Mouse (Mus musculus): Measurements from ENCODE around the gene Arhgap1. TPM values are rescaled to one million over a fixed set of nuclear protein-coding genes. Genes with fewer than 3 reads are reported as not detected.

Arhgap1 gene
- polyA plus RNA-seq, 1 experiment from 2014 or later: 85.9 TPM

GRCm38 (mm10) chr2:91630384-91630783 is 19.3 kb upstream of the Arhgap1 start:
- 94% methylated on average over 12 of the region's 12 CpGs for WGBS
- ATAC-seq (ENCODE audit: low read depth): no peak
- Histone ChIP-seq H3K4me3 (ENCODE audit: low read depth, low read length) (no peak overlapping the region), H3K4me2 (ENCODE audit: low read depth, low read length) (no peak overlapping the region), H3K9me3 (ENCODE audit: control insufficient read depth, low read length) (no peaks in the 10 kb centered on the region), H3K4me1 (ENCODE audit: control insufficient read depth, insufficient read depth, low read length) (no peaks in the 10 kb centered on the region), H3K36me3 (ENCODE audit: control insufficient read depth, insufficient read depth, low read length) (no peaks in the 10 kb centered on the region), H3K9ac (replicated peaks; ENCODE audit: low read depth, low read length) (no peak overlapping the region), H3K27me3 (ENCODE audit: control insufficient read depth, insufficient read depth, low read length) (no peaks in the 10 kb centered on the region), H3K27ac (ENCODE audit: low read depth, low read length) (no peak overlapping the region)

GRCm38 (mm10) chr2:91631826-91632225 is 17.8 kb upstream of the Arhgap1 start:
- WGBS: 83% methylated on average over 5 of the region's 5 CpGs
- H3K27ac ChIP-seq (ENCODE audit: low read depth, low read length): no peak overlapping the region
- no peaks in the 10 kb centered on the region for H3K27me3 ChIP-seq (ENCODE audit: control insufficient read depth, insufficient read depth, low read length)
- no peak overlapping the region for H3K4me2 ChIP-seq (ENCODE audit: low read depth, low read length)
- no peaks in the 10 kb centered on the region for H3K36me3 ChIP-seq (ENCODE audit: control insufficient read depth, insufficient read depth, low read length)
- no peak overlapping the region for H3K4me3 ChIP-seq (ENCODE audit: low read depth, low read length)
- ATAC-seq (ENCODE audit: low read depth): no peak
- H3K4me1 ChIP-seq (ENCODE audit: control insufficient read depth, insufficient read depth, low read length): no peaks in the 10 kb centered on the region
- H3K9ac ChIP-seq (replicated peaks; ENCODE audit: low read depth, low read length): no peak overlapping the region
- H3K9me3 ChIP-seq (ENCODE audit: control insufficient read depth, low read length): no peaks in the 10 kb centered on the region

GRCm38 (mm10) chr2:91632316-91632715 is 17.3 kb upstream of the Arhgap1 start:
- Histone ChIP-seq H3K9ac (replicated peaks; ENCODE audit: low read depth, low read length) (no peak overlapping the region), H3K9me3 (ENCODE audit: control insufficient read depth, low read length) (no peaks in the 10 kb centered on the region), H3K4me1 (ENCODE audit: control insufficient read depth, insufficient read depth, low read length) (no peaks in the 10 kb centered on the region), H3K4me3 (ENCODE audit: low read depth, low read length) (no peak overlapping the region), H3K36me3 (ENCODE audit: control insufficient read depth, insufficient read depth, low read length) (no peaks in the 10 kb centered on the region), H3K27me3 (ENCODE audit: control insufficient read depth, insufficient read depth, low read length) (no peaks in the 10 kb centered on the region), H3K27ac (ENCODE audit: low read depth, low read length) (no peak overlapping the region), H3K4me2 (ENCODE audit: low read depth, low read length) (no peak overlapping the region)
- WGBS: 91% methylated on average over 5 of the region's 5 CpGs
- ATAC-seq (ENCODE audit: low read depth): no peak

GRCm38 (mm10) chr2:91633334-91633977 is 16.2 kb upstream of the Arhgap1 start:
- H3K4me2 ChIP-seq (ENCODE audit: low read depth, low read length): no peak overlapping the region
- no peak overlapping the region for H3K9ac ChIP-seq (replicated peaks; ENCODE audit: low read depth, low read length)
- H3K4me1 ChIP-seq (ENCODE audit: control insufficient read depth, insufficient read depth, low read length): no peaks in the 10 kb centered on the region
- H3K9me3 ChIP-seq (ENCODE audit: control insufficient read depth, low read length): no peaks in the 10 kb centered on the region
- H3K36me3 ChIP-seq (ENCODE audit: control insufficient read depth, insufficient read depth, low read length): no peaks in the 10 kb centered on the region
- H3K27ac ChIP-seq (ENCODE audit: low read depth, low read length): no peak overlapping the region
- no peak for ATAC-seq (ENCODE audit: low read depth)
- no peaks in the 10 kb centered on the region for H3K27me3 ChIP-seq (ENCODE audit: control insufficient read depth, insufficient read depth, low read length)
- no peak overlapping the region for H3K4me3 ChIP-seq (ENCODE audit: low read depth, low read length)
- 88% methylated on average over 12 of the region's 12 CpGs for WGBS

- ATAC-seq (ENCODE audit: low read depth): no peak
- 84% methylated on average over 9 of the region's 9 CpGs for WGBS
Measured at GRCm38 (mm10) chr2:91634841-91635240, 14.8 kb upstream of the Arhgap1 start.

GRCm38 (mm10) chr2:91635486-91635885 is 14.2 kb upstream of the Arhgap1 start:
- no peak for ATAC-seq (ENCODE audit: low read depth)
- Histone ChIP-seq H3K4me3 (ENCODE audit: low read depth, low read length) (no peak overlapping the region), H3K4me2 (ENCODE audit: low read depth, low read length) (no peak overlapping the region), H3K9ac (replicated peaks; ENCODE audit: low read depth, low read length) (no peak overlapping the region), H3K27me3 (ENCODE audit: control insufficient read depth, insufficient read depth, low read length) (no peaks in the 10 kb centered on the region), H3K27ac (ENCODE audit: low read depth, low read length) (no peak overlapping the region), H3K9me3 (ENCODE audit: control insufficient read depth, low read length) (no peaks in the 10 kb centered on the region), H3K36me3 (ENCODE audit: control insufficient read depth, insufficient read depth, low read length) (no peaks in the 10 kb centered on the region), H3K4me1 (ENCODE audit: control insufficient read depth, insufficient read depth, low read length) (no peaks in the 10 kb centered on the region)
- 91% methylated on average over 11 of the region's 11 CpGs for WGBS

More at GRCm38 (mm10) chr2:91634841-91635240, 14.8 kb upstream of the Arhgap1 start:
- H3K27me3 ChIP-seq (ENCODE audit: control insufficient read depth, insufficient read depth, low read length): no peaks in the 10 kb centered on the region
- H3K9me3 ChIP-seq (ENCODE audit: control insufficient read depth, low read length): no peaks in the 10 kb centered on the region
- H3K4me2 ChIP-seq (ENCODE audit: low read depth, low read length): no peak overlapping the region
- H3K9ac ChIP-seq (replicated peaks; ENCODE audit: low read depth, low read length): no peak overlapping the region
- no peaks in the 10 kb centered on the region for H3K36me3 ChIP-seq (ENCODE audit: control insufficient read depth, insufficient read depth, low read length)
- H3K27ac ChIP-seq (ENCODE audit: low read depth, low read length): no peak overlapping the region
- no peaks in the 10 kb centered on the region for H3K4me1 ChIP-seq (ENCODE audit: control insufficient read depth, insufficient read depth, low read length)
- no peak overlapping the region for H3K4me3 ChIP-seq (ENCODE audit: low read depth, low read length)

- ATAC-seq (ENCODE audit: low read depth): no peak
Measured at GRCm38 (mm10) chr2:91636229-91636628, 13.4 kb upstream of the Arhgap1 start, which contains the start of gene F2. F2 (minus strand) TSS chr2:91636414.

GRCm38 (mm10) chr2:91636727-91637338 is 12.8 kb upstream of the Arhgap1 start:
- Histone ChIP-seq H3K4me2 (ENCODE audit: low read depth, low read length) (no peak overlapping the region), H3K9ac (replicated peaks; ENCODE audit: low read depth, low read length) (no peak overlapping the region), H3K4me1 (ENCODE audit: control insufficient read depth, insufficient read depth, low read length) (no peaks in the 10 kb centered on the region), H3K27ac (ENCODE audit: low read depth, low read length) (no peak overlapping the region), H3K4me3 (ENCODE audit: low read depth, low read length) (no peak overlapping the region), H3K9me3 (ENCODE audit: control insufficient read depth, low read length) (no peaks in the 10 kb centered on the region), H3K27me3 (ENCODE audit: control insufficient read depth, insufficient read depth, low read length) (no peaks in the 10 kb centered on the region), H3K36me3 (ENCODE audit: control insufficient read depth, insufficient read depth, low read length) (no peaks in the 10 kb centered on the region)
- no peak for ATAC-seq (ENCODE audit: low read depth)
- 81% methylated on average over 5 of the region's 5 CpGs for WGBS

More at GRCm38 (mm10) chr2:91636229-91636628, 13.4 kb upstream of the Arhgap1 start, which contains the start of gene F2:
- no peaks in the 10 kb centered on the region for H3K9me3 ChIP-seq (ENCODE audit: control insufficient read depth, low read length)
- no peaks in the 10 kb centered on the region for H3K4me1 ChIP-seq (ENCODE audit: control insufficient read depth, insufficient read depth, low read length)
- H3K4me3 ChIP-seq (ENCODE audit: low read depth, low read length): no peak within 1 kb of the TSS
- WGBS: 91% methylated on average over 8 of the region's 8 CpGs
- H3K9ac ChIP-seq (replicated peaks; ENCODE audit: low read depth, low read length): no peak within 1 kb of the TSS
- no peaks in the 10 kb centered on the region for H3K27me3 ChIP-seq (ENCODE audit: control insufficient read depth, insufficient read depth, low read length)
- H3K36me3 ChIP-seq (ENCODE audit: control insufficient read depth, insufficient read depth, low read length): no peaks in the 10 kb centered on the region
- H3K4me2 ChIP-seq (ENCODE audit: low read depth, low read length): no peak within 1 kb of the TSS
- no peak within 1 kb of the TSS for H3K27ac ChIP-seq (ENCODE audit: low read depth, low read length)

- no peaks in the 10 kb centered on the region for H3K4me1 ChIP-seq (ENCODE audit: control insufficient read depth, insufficient read depth, low read length)
- ATAC-seq (ENCODE audit: low read depth): no peak
- H3K9me3 ChIP-seq (ENCODE audit: control insufficient read depth, low read length): no peaks in the 10 kb centered on the region
- peaks cover 8% of the 10 kb centered on the region for H3K36me3 ChIP-seq (ENCODE audit: control insufficient read depth, insufficient read depth, low read length)
- no peak overlapping the region for H3K4me3 ChIP-seq (ENCODE audit: low read depth, low read length)
- no peaks in the 10 kb centered on the region for H3K27me3 ChIP-seq (ENCODE audit: control insufficient read depth, insufficient read depth, low read length)
- no peak overlapping the region for H3K4me2 ChIP-seq (ENCODE audit: low read depth, low read length)
- WGBS: 85% methylated on average over 6 of the region's 6 CpGs
- no peak overlapping the region for H3K9ac ChIP-seq (replicated peaks; ENCODE audit: low read depth, low read length)
- no peak overlapping the region for H3K27ac ChIP-seq (ENCODE audit: low read depth, low read length)
Measured at GRCm38 (mm10) chr2:91638931-91639330, 10.7 kb upstream of the Arhgap1 start.
